Mouse (Mus musculus) hindlimb bud, embryonic 11.5 days (tissue): ENCODE results near the gene Olfr1122.
"Not testable (repeated sequence)": the region's sequence is repeated elsewhere in the genome, so short reads cannot be mapped to it uniquely, and the experiment has no call there.

Experiments used
- DNase-seq: peaks from one replicate; pipeline ENCODE4 v3.0.0-alpha.2; 2012; ENCODE audit warnings: low read depth, low spot score; ENCODE audit errors: extremely low spot score

Gene Olfr1122

GRCm38 (mm10) chr2:87385549-87385948 is at the start of gene Olfr1122:
Gene Olfr1122, plus strand, starts transcription at chr2:87385849.
- no peak for DNase-seq

DNA sequence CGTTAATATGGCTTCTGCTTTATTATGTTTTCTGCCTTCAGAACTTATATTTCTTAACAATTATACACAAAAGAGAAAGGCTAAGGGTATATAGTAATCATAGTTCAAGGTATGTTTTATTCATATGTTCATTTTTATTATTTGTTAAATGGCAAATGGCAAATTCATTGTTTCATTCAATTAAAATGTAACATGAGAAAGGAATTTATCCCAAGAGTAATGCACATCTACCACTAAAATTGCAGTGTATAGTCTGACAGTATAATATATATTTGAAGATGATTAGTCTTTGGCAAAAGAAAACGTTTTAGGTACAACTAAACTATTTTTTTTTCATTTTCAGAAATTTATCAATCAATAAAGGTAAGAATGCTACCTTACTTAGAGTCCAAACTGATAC is 31.1 kb upstream of the Olfr1122 start, which contains the start of gene Olfr1120:
Gene Olfr1120, plus strand, starts transcription at position 301 of the 400 bp plus-strand sequence.
- DNase-seq: no peak

GRCm38 (mm10) chr2:87360121-87360520 is 25.5 kb upstream of the Olfr1122 start:
- not testable (repeated sequence) for DNase-seq

- no peak for DNase-seq
Observed at GRCm38 (mm10) chr2:87369595-87369994, 16.1 kb upstream of the Olfr1122 start, which contains the start of gene Olfr1121. Gene Olfr1121, plus strand, starts transcription at chr2:87369895.

DNA sequence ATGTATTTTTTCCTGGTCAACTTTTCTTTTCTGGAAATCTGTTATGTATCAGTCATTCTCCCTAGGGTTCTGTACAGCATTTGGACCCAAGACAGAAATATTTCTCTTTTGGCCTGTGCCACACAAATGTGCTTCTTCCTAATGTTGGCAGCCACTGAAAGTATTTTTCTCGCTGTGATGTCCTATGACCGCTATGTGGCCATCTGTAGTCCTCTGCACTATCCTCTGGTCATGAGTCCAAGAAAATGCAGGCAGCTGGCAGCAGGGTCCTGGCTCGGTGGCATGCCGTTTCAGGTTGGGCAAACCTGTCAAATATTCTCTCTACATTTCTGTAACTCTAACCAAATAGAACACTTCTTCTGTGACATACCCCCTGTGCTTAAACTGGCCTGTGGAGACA is 13.9 kb upstream of the Olfr1122 start:
- DNase-seq: no peak

DNA sequence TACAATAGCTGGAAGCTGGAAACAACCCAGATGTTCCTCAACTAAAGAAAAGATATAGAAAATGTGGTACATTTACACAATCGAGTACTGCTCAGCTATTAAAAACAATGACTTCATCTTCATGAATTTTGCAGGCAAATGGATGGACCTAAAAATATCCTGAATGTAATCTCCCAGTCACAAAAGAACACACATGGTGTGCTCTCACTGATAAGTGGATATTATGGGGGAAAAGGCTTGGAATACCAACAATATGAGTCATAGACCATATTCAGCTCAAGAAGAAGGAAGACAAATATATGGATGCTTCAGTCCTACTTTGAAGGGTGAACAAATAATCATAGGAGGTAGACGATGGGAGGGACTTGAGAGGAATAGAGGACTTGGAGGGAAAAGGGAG is 1.7 kb upstream of the Olfr1122 start:
- no peak for DNase-seq

DNA sequence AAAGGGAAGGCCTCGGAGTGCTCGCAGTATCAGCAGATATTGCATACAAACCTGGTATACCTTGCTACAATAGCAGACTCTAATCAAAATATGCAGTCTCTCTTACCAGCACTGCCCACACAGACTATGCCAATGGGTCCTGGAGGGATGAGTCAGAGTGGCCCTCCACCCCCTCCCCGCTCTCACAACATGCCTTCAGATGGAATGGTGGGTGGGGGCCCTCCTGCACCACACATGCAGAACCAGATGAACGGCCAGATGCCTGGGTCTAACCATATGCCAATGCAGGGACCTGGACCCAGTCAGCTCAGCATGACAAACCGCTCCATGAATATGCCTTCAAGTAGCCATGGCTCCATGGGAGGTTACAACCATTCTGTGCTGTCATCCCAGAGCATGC is 8.0 kb downstream of the Olfr1122 start:
- DNase-seq: not testable (repeated sequence)

DNA sequence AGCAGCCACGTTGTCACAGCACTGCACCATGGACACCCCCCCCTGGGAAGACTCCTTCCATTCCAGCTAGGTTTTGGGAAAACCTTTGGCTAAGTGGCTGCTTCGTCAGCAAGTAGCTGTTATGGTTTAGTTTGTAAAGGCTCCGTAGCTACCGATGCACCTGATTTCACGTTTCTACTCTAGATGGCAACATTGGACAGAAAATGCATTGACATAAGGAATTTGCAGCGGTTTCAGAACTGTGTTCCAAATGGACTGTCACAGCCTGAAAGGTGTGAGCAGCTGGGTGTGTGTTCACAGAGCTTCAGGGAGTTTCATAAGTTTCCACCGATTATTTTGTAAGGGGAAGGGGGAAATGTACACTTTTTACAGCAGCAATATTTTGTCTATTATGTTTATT is 9.0 kb downstream of the Olfr1122 start:
- DNase-seq: not testable (repeated sequence)

DNA sequence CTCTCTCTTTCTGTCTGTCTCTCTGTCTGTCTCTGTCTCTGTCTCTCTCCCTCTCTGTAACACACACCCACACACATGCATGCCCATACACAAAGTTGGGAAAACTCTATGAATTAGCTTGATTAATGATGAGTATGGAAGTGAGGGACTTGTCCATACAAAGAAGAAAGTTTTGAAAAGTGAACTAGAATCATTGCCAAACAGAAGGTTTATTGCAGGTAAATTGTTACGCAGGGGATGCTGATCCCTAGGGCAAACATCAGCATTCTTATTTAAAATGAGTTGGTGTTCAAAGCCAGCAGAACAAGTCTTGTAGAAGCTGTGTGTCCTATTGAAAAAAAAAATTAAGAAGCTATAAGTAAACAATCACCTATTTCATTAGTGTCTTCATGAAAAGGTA is 30.7 kb downstream of the Olfr1122 start, which contains the start of gene Olfr1123:
Gene Olfr1123, plus strand, starts transcription at position 301 of the 400 bp plus-strand sequence.
- no peak for DNase-seq

DNA sequence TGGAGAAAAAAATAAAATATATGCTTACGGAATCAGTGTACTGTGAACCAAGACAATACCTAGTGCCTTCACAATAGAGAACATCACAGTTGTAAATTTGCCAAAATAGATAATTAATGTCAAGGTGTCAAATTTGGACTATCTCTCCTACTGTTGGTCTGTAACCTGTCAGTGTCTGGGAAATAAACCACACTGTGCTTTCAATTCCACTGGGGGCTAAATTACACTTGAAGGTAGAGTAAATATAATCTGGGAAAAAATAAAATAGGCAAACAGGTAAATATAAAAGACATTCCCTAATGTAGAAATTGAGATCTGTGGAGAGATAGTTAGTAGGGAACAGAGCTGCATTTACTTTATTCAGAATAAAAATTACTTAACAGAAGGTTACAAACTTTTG is 44.3 kb downstream of the Olfr1122 start, which contains the start of gene Olfr1124:
Gene Olfr1124, plus strand, starts transcription at position 301 of the 400 bp plus-strand sequence.
- DNase-seq: no peak

DNA sequence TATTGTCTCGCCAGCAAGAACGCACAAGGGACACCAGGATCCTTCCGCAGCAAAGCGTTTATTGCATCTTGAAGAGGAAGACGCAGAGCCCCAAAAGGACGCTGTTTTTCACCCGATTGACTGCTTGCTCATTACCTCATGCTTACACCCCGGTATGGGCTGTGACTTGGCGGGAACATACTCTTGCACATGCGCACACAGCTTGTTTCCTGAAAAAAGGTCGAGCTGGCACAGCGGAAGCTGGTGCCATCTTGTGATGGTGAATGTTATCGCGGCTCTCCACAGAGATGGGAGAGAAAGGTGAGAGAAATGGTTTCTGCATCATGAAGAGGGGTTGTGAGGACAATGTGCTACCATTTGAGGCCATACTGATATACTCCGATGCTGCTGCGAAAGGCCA is 52.1 kb downstream of the Olfr1122 start:
- DNase-seq: no peak
